Mouse (Mus musculus): ENCODE measurements around the gene Rnaseh2a.

GRCm38 (mm10) chr8:84974543-84975142 is 5.1 kb upstream of the Rnaseh2a start:
- TF ChIP-seq CTCF (IDR thresholded peaks at IDR 0.05; ENCODE audit: low read depth) (no peak), EP300 (optimal IDR thresholded peaks at IDR 0.05) (no peak)
